Mouse (Mus musculus): ENCODE data around the gene Snrpn. TPM values are rescaled to one million over a fixed set of nuclear protein-coding genes. Genes with fewer than 3 reads are reported as not detected.

Gene Snrpn
- polyA plus RNA-seq, 1 experiment from 2014 or later: 16.1 TPM

DNA sequence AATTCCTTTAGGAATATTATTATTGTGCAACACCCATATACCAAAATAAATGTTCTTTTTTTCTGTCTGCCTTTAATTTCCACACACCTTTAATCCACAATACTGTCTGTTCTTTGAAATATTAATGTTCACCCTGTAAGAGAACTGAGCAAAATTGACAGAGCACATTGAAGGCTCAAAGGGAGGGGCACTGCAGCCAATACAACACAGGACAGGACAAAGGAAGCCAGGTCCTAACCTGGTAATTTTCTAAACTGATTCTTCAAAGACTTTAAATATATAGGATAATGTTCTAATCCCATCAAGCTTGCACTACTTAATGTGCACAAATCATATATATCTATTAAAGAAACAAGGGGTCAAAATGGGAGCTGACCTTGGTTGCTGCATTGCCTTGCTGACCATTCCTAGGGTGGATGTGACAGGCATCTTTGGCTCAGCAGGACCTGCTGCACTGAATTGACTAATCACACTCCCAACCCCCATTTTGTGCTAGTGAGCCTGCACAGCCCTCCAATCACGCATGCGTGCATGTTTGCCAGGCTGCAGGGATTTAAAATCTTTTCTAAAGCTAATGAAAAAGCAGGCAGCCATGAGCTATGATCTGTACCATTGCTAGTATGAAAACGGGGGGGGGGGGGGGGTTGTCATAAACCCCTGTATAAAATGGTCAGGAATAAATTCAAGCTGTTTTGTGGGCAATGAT is 42.7 kb downstream of the Snrpn start:
- 48% methylated on average over 3 of the region's 3 CpGs for WGBS
- Histone ChIP-seq H3K4me1 (ENCODE audit: insufficient read depth, low read depth, low read length) (no peaks in the 10 kb centered on the region), H3K4me3 (ENCODE audit: low read depth, low read length) (no peak overlapping the region), H3K4me2 (replicated peaks; ENCODE audit: low read depth, low read length) (no peak overlapping the region), H3K36me3 (ENCODE audit: insufficient read depth, low read length) (no peaks in the 10 kb centered on the region), H3K27me3 (replicated peaks; ENCODE audit: insufficient read depth, low read length) (no peaks in the 10 kb centered on the region), H3K9me3 (ENCODE audit: low read length) (no peaks in the 10 kb centered on the region), H3K9ac (replicated peaks; ENCODE audit: low read depth) (no peak overlapping the region), H3K27ac (ENCODE audit: low read length) (no peak overlapping the region)
- TF ChIP-seq EP300 (IDR thresholded peaks at IDR 0.05): no peak
- TF ChIP-seq CTCF (IDR thresholded peaks at IDR 0.05): no peak
- DNase-seq (ENCODE audit: low spot score): no peak
- ATAC-seq: no peak

DNA sequence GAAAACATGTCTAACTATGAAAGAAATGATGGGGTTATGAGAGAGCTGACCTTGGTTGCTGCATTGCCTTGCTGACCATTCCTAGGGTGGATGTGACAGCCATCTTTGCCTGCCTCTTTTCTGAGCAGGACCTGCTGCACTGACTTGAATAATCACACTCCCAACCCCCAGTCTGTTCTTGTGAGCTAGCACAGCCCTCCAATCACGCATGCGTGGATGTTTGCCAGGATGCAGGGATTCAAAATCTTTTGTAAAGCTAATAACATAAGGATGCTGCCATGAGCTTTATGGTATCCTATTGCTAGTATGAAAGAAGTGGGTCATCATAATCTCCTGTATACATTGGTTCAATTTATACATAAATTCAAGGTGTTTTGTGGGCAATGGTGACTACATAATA is 63.7 kb downstream of the Snrpn start:
- Histone ChIP-seq H3K27me3 (replicated peaks; ENCODE audit: insufficient read depth, low read length) (no peaks in the 10 kb centered on the region), H3K4me3 (ENCODE audit: low read depth, low read length) (no peak overlapping the region), H3K27ac (ENCODE audit: low read length) (no peak overlapping the region), H3K36me3 (ENCODE audit: insufficient read depth, low read length) (no peaks in the 10 kb centered on the region), H3K9me3 (ENCODE audit: low read length) (no peaks in the 10 kb centered on the region; the same call in 1 of the 2 replicates), H3K4me1 (ENCODE audit: insufficient read depth, low read depth, low read length) (no peaks in the 10 kb centered on the region), H3K4me2 (replicated peaks; ENCODE audit: low read depth, low read length) (no peak overlapping the region), H3K9ac (replicated peaks; ENCODE audit: low read depth) (no peak overlapping the region)
- TF ChIP-seq CTCF (IDR thresholded peaks at IDR 0.05) (no peak), EP300 (IDR thresholded peaks at IDR 0.05) (no peak)
- DNase-seq (ENCODE audit: low spot score): no peak
- ATAC-seq: no peak
- WGBS: 52% methylated on average over 2 of the region's 2 CpGs

DNA sequence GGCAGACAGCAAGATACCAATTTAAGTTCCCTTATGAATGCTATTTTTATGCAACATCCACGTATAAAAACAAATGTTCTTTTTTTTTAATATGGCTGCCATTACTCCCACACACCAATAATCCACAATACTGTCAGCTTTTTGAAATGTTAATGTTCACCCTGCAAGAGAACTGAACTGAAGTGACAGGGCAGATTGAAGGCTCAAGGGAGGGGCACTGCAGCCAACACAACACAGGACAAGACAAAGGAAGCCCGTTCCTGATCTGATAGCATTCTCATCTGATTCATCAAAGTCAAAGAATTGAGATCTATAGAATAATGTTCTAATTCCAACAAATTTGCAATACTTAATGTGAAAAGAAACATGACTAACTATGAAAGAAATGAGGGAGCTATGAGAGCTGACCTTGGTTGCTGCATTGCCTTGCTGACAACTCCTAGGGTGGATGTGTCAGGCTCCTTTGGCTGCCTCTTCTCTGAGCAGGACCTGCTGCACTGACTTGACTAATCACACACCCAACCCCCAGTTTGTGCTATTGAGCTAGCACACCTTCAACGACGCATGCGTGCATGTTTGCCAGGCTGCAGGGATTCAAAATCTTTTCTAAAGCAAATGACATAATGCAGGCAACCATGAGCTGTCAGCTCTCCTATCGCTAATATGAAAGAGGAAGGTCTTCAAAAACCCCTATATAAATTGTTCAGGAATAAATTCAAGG is 92.4 kb downstream of the Snrpn start:
- TF ChIP-seq CTCF (IDR thresholded peaks at IDR 0.05): no peak
- TF ChIP-seq EP300 (IDR thresholded peaks at IDR 0.05): no peak
- Histone ChIP-seq H3K27ac (ENCODE audit: low read length) (no peak overlapping the region), H3K27me3 (replicated peaks; ENCODE audit: insufficient read depth, low read length) (no peaks in the 10 kb centered on the region), H3K4me1 (ENCODE audit: insufficient read depth, low read depth, low read length) (no peaks in the 10 kb centered on the region), H3K4me2 (replicated peaks; ENCODE audit: low read depth, low read length) (no peak overlapping the region), H3K4me3 (ENCODE audit: low read depth, low read length) (no peak overlapping the region), H3K9me3 (ENCODE audit: low read length) (no peaks in the 10 kb centered on the region), H3K9ac (replicated peaks; ENCODE audit: low read depth) (no peak overlapping the region), H3K36me3 (ENCODE audit: insufficient read depth, low read length) (no peaks in the 10 kb centered on the region)
- WGBS: 65% methylated on average over 6 of the region's 6 CpGs
- no peak for DNase-seq (ENCODE audit: low spot score)
- ATAC-seq: no peak

- DNase-seq (ENCODE audit: low spot score) (no peak), ATAC-seq (no peak)
- H3K4me2 ChIP-seq (replicated peaks; ENCODE audit: low read depth, low read length): no peak overlapping the region
- H3K4me1 ChIP-seq (ENCODE audit: insufficient read depth, low read depth, low read length): no peaks in the 10 kb centered on the region
- H3K9ac ChIP-seq (replicated peaks; ENCODE audit: low read depth): no peak overlapping the region
- no peak overlapping the region for H3K27ac ChIP-seq (ENCODE audit: low read length)
- H3K36me3 ChIP-seq (ENCODE audit: insufficient read depth, low read length): no peaks in the 10 kb centered on the region
- WGBS: 73% methylated on average over 3 of the region's 3 CpGs
- no peaks in the 10 kb centered on the region for H3K27me3 ChIP-seq (replicated peaks; ENCODE audit: insufficient read depth, low read length)
- H3K4me3 ChIP-seq (ENCODE audit: low read depth, low read length): no peak overlapping the region
- TF ChIP-seq CTCF (IDR thresholded peaks at IDR 0.05) (no peak), EP300 (IDR thresholded peaks at IDR 0.05) (no peak)
- no peaks in the 10 kb centered on the region for H3K9me3 ChIP-seq (ENCODE audit: low read length)
Observed at GRCm38 (mm10) chr7:60013186-60013585, 126.8 kb downstream of the Snrpn start.

- no peaks in the 10 kb centered on the region for H3K9me3 ChIP-seq (ENCODE audit: low read length)
- no peak overlapping the region for H3K9ac ChIP-seq (replicated peaks; ENCODE audit: low read depth)
- no peaks in the 10 kb centered on the region for H3K4me1 ChIP-seq (ENCODE audit: insufficient read depth, low read depth, low read length)
- 32% methylated on average over 3 of the region's 3 CpGs for WGBS
- no peak for DNase-seq (ENCODE audit: low spot score)
- no peak overlapping the region for H3K4me2 ChIP-seq (replicated peaks; ENCODE audit: low read depth, low read length)
- no peak overlapping the region for H3K27ac ChIP-seq (ENCODE audit: low read length)
- no peak for ATAC-seq
- no peak for TF ChIP-seq EP300 (IDR thresholded peaks at IDR 0.05)
- no peak for TF ChIP-seq CTCF (IDR thresholded peaks at IDR 0.05)
- H3K4me3 ChIP-seq (ENCODE audit: low read depth, low read length): no peak overlapping the region
- no peaks in the 10 kb centered on the region for H3K36me3 ChIP-seq (ENCODE audit: insufficient read depth, low read length)
- no peaks in the 10 kb centered on the region for H3K27me3 ChIP-seq (replicated peaks; ENCODE audit: insufficient read depth, low read length)
Observed at GRCm38 (mm10) chr7:60007727-60008360, 132.2 kb downstream of the Snrpn start.

DNA sequence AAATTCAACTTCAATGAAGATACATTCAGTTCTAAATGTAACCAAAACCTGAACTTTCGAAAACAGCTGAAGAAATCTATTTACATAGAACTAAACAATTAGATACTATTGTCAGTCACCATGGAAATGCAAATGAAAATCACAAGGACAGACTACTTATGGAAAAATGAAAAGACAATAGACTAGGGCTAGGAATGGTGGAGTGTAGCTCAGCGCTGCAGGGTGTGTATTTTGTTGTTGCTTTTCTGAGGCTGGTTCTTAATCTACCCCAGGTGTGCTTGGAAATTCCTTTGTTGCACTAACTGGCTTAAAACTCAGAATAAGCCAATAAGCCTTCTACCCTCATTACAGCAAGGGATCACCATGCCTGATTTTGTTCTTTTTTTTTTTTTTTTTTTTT is 133.8 kb downstream of the Snrpn start:
- no peak for TF ChIP-seq CTCF (IDR thresholded peaks at IDR 0.05)
- no peak for TF ChIP-seq EP300 (IDR thresholded peaks at IDR 0.05)
- Histone ChIP-seq H3K27me3 (replicated peaks; ENCODE audit: insufficient read depth, low read length) (no peaks in the 10 kb centered on the region), H3K4me1 (ENCODE audit: insufficient read depth, low read depth, low read length) (no peaks in the 10 kb centered on the region), H3K9me3 (ENCODE audit: low read length) (no peaks in the 10 kb centered on the region), H3K27ac (ENCODE audit: low read length) (no peak overlapping the region), H3K9ac (replicated peaks; ENCODE audit: low read depth) (no peak overlapping the region), H3K4me2 (replicated peaks; ENCODE audit: low read depth, low read length) (no peak overlapping the region), H3K36me3 (ENCODE audit: insufficient read depth, low read length) (no peaks in the 10 kb centered on the region), H3K4me3 (ENCODE audit: low read depth, low read length) (no peak overlapping the region)
- DNase-seq (ENCODE audit: low spot score) (no peak), ATAC-seq (no peak)
- 55% methylated on average over 2 of the region's 2 CpGs for WGBS
